Mouse (Mus musculus) ovary, postnatal 10 days (tissue): ENCODE results near the gene Tspan13.

Source experiments
- DNase-seq: peaks from one replicate; pipeline ENCODE4 v3.0.0; 2022; ENCODE audit warnings: low spot score

Tspan13 gene

GRCm38 (mm10) chr12:35975898-35976297 is 66.4 kb downstream of the Tspan13 start:
- no peak for DNase-seq

DNA sequence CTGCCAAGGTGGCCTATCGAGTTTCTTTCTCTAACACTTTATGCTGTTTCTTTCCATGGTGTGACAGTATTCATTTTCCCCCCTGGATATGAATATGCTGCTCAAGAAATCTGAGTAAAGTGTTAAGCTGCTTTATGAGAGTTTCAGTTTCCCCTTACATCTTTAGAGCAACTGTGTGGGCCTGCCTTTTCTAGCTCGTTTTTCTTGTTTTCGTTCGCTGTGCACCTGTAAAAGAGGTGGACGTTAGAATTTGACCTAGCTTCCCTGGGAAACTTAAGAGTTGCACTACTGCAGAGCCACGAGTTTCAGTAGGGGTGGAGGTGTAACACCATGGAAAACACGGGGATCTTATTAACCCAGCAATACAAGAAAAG is 75.5 kb downstream of the Tspan13 start:
- no peak for DNase-seq

- DNase-seq = no peak
Measured at GRCm38 (mm10) chr12:35966098-35966767, 76.1 kb downstream of the Tspan13 start.
